Mouse (Mus musculus): ENCODE measurements at regions not wholly inside any gene's neighbourhood (a gene's known extent, or its start where the extent isn't known, plus 50 kb on each side); places are given as distances from the start of the nearest gene placed in this dataset.

DNA sequence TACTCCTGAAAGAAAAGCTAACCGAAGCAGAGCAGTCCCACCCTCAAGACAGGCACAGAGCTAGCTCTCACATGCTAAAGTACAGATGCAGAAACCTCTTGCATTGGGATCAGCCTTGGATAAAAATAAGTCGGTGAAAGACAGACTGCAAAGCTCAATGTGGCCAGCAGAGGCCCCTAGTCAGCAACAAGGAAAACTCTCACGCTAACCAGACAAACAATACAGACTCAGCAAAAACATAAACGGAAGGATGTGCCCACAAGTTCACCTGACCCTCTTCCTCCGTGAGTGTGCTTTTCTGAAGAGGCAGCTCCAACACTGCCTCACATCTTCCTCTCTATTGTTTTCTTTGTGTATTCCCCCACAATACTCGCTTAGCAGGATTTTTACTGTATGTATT is 77.8 kb downstream of the Rpia start:
- H3K27ac ChIP-seq = no peak overlapping the region
- no peaks in the 10 kb centered on the region for H3K27me3 ChIP-seq (ENCODE audit: insufficient read depth, low read length)
- TF ChIP-seq CTCF (IDR thresholded peaks at IDR 0.05; ENCODE audit: low read depth) = peak; percentile 85
- no peaks in the 10 kb centered on the region for H3K4me1 ChIP-seq (ENCODE audit: insufficient read depth, low read length)
- peak; percentile 82 for DNase-seq (ENCODE audit: low spot score)
- H3K4me3 ChIP-seq (ENCODE audit: low read length) = no peak overlapping the region
- ATAC-seq = peak; percentile 65; the same call in 1 of the 2 replicates
- WGBS = 13% methylated on average over 6 of the region's 6 CpGs
- H3K36me3 ChIP-seq (ENCODE audit: insufficient read depth, low read length) = no peaks in the 10 kb centered on the region
- no peaks in the 10 kb centered on the region for H3K9me3 ChIP-seq (ENCODE audit: low read length)
- peak overlapping the region; percentile 49 for H3K4me2 ChIP-seq (ENCODE audit: low read depth, low read length)
- no peak overlapping the region for H3K9ac ChIP-seq (replicated peaks; ENCODE audit: low read length)

DNA sequence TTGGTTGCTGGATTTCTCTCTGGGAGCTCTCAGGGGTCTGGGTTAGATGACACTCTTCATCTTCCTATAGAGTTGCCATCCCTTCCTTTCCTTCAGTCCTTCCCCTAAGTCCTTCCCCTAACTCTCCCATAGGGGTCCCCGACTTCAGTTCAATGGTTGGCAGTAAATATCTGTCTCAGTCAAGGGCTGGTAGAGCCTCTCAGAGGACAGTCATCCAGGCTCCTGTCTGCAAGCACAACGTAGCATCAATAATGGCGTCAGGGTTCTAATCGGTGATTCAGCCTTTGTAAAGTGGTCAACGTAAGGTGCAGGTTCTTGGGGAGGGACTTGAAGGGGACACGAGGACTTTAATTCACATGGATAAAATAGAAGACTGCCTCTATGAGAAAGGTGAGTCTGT is 78.4 kb downstream of the Rpia start:
- 0 out of 2 replicates have a peak, but pooled peaks have one; percentile 3 for ATAC-seq
- Histone ChIP-seq H3K4me2 (ENCODE audit: low read depth, low read length) (no peak overlapping the region), H3K27me3 (ENCODE audit: insufficient read depth, low read length) (no peaks in the 10 kb centered on the region), H3K9ac (replicated peaks; ENCODE audit: low read length) (no peak overlapping the region), H3K27ac (no peak overlapping the region), H3K9me3 (ENCODE audit: low read length) (no peaks in the 10 kb centered on the region), H3K36me3 (ENCODE audit: insufficient read depth, low read length) (no peaks in the 10 kb centered on the region), H3K4me1 (ENCODE audit: insufficient read depth, low read length) (no peaks in the 10 kb centered on the region), H3K4me3 (ENCODE audit: low read length) (no peak overlapping the region)
- 76% methylated on average over 6 of the region's 6 CpGs for WGBS
- no peak for TF ChIP-seq CTCF (IDR thresholded peaks at IDR 0.05; ENCODE audit: low read depth)
- no peak for DNase-seq (ENCODE audit: low spot score)

DNA sequence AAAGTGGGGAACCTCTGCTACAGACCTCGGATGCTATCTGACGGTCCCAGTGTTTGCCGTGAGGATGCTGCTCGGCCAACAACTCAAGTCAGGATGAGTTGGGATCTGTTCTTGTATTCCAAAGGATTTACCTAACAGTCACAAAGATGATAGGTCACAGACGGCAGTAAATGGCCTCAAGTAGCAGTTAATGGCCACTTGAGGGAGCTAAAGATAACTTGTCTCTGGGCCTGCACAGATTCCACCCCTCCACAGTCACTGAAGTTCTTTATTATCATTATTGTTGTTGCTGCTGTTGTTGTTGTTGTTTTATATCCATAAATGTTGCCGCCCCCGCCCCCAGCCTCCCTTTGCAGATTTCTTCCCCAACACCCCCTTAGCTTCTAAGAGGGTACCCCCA is 78.9 kb downstream of the Rpia start:
- Histone ChIP-seq H3K36me3 (ENCODE audit: insufficient read depth, low read length) (no peaks in the 10 kb centered on the region), H3K4me3 (ENCODE audit: low read length) (no peak overlapping the region), H3K27ac (no peak overlapping the region), H3K9ac (replicated peaks; ENCODE audit: low read length) (no peak overlapping the region), H3K4me1 (ENCODE audit: insufficient read depth, low read length) (no peaks in the 10 kb centered on the region), H3K9me3 (ENCODE audit: low read length) (no peaks in the 10 kb centered on the region), H3K27me3 (ENCODE audit: insufficient read depth, low read length) (no peaks in the 10 kb centered on the region), H3K4me2 (ENCODE audit: low read depth, low read length) (no peak overlapping the region)
- DNase-seq (ENCODE audit: low spot score) (peak; percentile 62), ATAC-seq (peak; percentile 48; the same call in 1 of the 2 replicates)
- peak; percentile 68 for TF ChIP-seq CTCF (IDR thresholded peaks at IDR 0.05; ENCODE audit: low read depth)
- 45% methylated on average over 7 of the region's 7 CpGs for WGBS

DNA sequence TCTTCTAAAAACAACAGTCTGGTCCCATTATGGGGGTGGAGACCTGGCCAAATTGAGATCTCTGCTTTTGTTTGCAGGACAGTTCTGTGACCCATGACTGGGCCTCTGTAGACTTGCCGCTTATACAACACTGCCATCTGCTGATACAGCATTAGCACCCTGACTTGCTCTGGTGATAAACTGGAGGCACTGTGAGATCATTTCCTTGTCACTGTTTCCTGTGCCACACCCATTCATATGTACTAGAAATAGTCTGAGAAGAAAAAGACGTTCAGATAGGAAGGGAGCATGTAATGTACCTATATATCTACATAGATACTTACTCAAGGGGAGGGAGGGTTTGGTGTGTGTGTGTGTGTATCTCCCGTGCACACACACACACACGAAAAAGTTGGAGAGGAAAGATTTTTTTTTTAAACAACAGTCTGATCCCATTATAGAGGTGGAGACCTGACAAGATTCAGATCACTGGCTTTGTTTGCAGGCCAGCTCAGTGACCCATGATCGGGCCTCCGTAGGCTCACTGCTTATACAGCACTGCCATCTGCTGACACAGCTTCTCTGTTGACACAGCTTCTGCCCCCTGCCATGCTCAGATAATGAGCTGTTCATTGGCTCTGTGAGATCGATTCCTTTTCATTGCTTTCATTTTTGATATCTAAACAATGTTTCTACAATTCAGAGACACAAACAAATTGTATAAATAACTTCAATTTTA is 82.5 kb downstream of the Rpia start:
- DNase-seq (ENCODE audit: low spot score) (peak; percentile 74), ATAC-seq (peak; percentile 84)
- Histone ChIP-seq H3K4me1 (ENCODE audit: insufficient read depth, low read length) (no peaks in the 10 kb centered on the region), H3K4me2 (ENCODE audit: low read depth, low read length) (peak overlapping the region; percentile 16; the same call in 1 of the 2 replicates), H3K9ac (replicated peaks; ENCODE audit: low read length) (no peak overlapping the region), H3K4me3 (ENCODE audit: low read length) (no peak overlapping the region), H3K9me3 (ENCODE audit: low read length) (no peaks in the 10 kb centered on the region), H3K36me3 (ENCODE audit: insufficient read depth, low read length) (no peaks in the 10 kb centered on the region), H3K27ac (no peak overlapping the region), H3K27me3 (ENCODE audit: insufficient read depth, low read length) (no peaks in the 10 kb centered on the region)
- WGBS = 10% methylated on average over 7 of the region's 7 CpGs
- TF ChIP-seq CTCF (IDR thresholded peaks at IDR 0.05; ENCODE audit: low read depth) = peak; percentile 78

GRCm38 (mm10) chr6:70695596-70695995 is 96.4 kb downstream of the Rpia start:
- Histone ChIP-seq H3K9ac (replicated peaks; ENCODE audit: low read length) (no peak overlapping the region), H3K27me3 (ENCODE audit: insufficient read depth, low read length) (no peaks in the 10 kb centered on the region), H3K4me3 (ENCODE audit: low read length) (no peak overlapping the region), H3K27ac (no peak overlapping the region), H3K9me3 (ENCODE audit: low read length) (no peaks in the 10 kb centered on the region), H3K4me1 (ENCODE audit: insufficient read depth, low read length) (no peaks in the 10 kb centered on the region), H3K36me3 (ENCODE audit: insufficient read depth, low read length) (no peaks in the 10 kb centered on the region), H3K4me2 (ENCODE audit: low read depth, low read length) (no peak overlapping the region)
- no peak for TF ChIP-seq CTCF (IDR thresholded peaks at IDR 0.05; ENCODE audit: low read depth)
- ATAC-seq = no peak
- 97% methylated on average over 26 of the region's 26 CpGs for WGBS
- DNase-seq (ENCODE audit: low spot score) = no peak
